Mouse (Mus musculus): ENCODE measurements around the gene Gm10974. TPM values are rescaled to one million over a fixed set of nuclear protein-coding genes. Genes with fewer than 3 reads are reported as not detected.

Gene Gm10974
- polyA plus RNA-seq, 1 experiment = not detected

- H3K9me3 ChIP-seq (replicated peaks; ENCODE audit: control insufficient read depth, insufficient read depth, low read length, poor library complexity, severe bottlenecking) = no peaks in the 10 kb centered on the region
- H3K9ac ChIP-seq (ENCODE audit: low read depth, poor library complexity, severe bottlenecking) = no peak overlapping the region
- H3K27ac ChIP-seq (ENCODE audit: insufficient read depth, low read length) = no peak overlapping the region
- no peaks in the 10 kb centered on the region for H3K36me3 ChIP-seq (ENCODE audit: control insufficient read depth, insufficient read depth, low read length, poor library complexity, severe bottlenecking)
- no peaks in the 10 kb centered on the region for H3K4me1 ChIP-seq (ENCODE audit: control insufficient read depth, insufficient read depth, low read length)
- no peak for TF ChIP-seq CTCF (IDR thresholded peaks at IDR 0.05; ENCODE audit: low read depth, low read length)
- no peak for TF ChIP-seq EP300 (IDR thresholded peaks at IDR 0.05; ENCODE audit: insufficient read depth, low read depth, low read length)
- no peak for TF ChIP-seq POLR2A (IDR thresholded peaks at IDR 0.05; ENCODE audit: insufficient read depth, low read length)
- H3K27me3 ChIP-seq (ENCODE audit: control insufficient read depth, insufficient read depth, low read length, poor library complexity, severe bottlenecking) = no peaks in the 10 kb centered on the region
- no peak overlapping the region for H3K4me3 ChIP-seq (ENCODE audit: low read depth, low read length)
Observed at GRCm38 (mm10) chr7:66351074-66351473, 14.6 kb upstream of the Gm10974 start.

- H3K27me3 ChIP-seq (ENCODE audit: control insufficient read depth, insufficient read depth, low read length, poor library complexity, severe bottlenecking) = no peaks in the 10 kb centered on the region
- TF ChIP-seq CTCF (IDR thresholded peaks at IDR 0.05; ENCODE audit: low read depth, low read length) = no peak
- no peak for TF ChIP-seq POLR2A (IDR thresholded peaks at IDR 0.05; ENCODE audit: insufficient read depth, low read length)
- TF ChIP-seq EP300 (IDR thresholded peaks at IDR 0.05; ENCODE audit: insufficient read depth, low read depth, low read length) = no peak
- H3K4me3 ChIP-seq (ENCODE audit: low read depth, low read length) = no peak overlapping the region
- H3K27ac ChIP-seq (ENCODE audit: insufficient read depth, low read length) = no peak overlapping the region
- H3K9me3 ChIP-seq (replicated peaks; ENCODE audit: control insufficient read depth, insufficient read depth, low read length, poor library complexity, severe bottlenecking) = no peaks in the 10 kb centered on the region
- H3K4me1 ChIP-seq (ENCODE audit: control insufficient read depth, insufficient read depth, low read length) = no peaks in the 10 kb centered on the region
- no peak overlapping the region for H3K9ac ChIP-seq (ENCODE audit: low read depth, poor library complexity, severe bottlenecking)
- no peaks in the 10 kb centered on the region for H3K36me3 ChIP-seq (ENCODE audit: control insufficient read depth, insufficient read depth, low read length, poor library complexity, severe bottlenecking)
Observed at GRCm38 (mm10) chr7:66354911-66355310, 10.8 kb upstream of the Gm10974 start.

GRCm38 (mm10) chr7:66355791-66356522, 9.7 kb upstream of the Gm10974 start:
- Histone ChIP-seq H3K27ac (ENCODE audit: insufficient read depth, low read length) (no peak overlapping the region), H3K9me3 (replicated peaks; ENCODE audit: control insufficient read depth, insufficient read depth, low read length, poor library complexity, severe bottlenecking) (no peaks in the 10 kb centered on the region), H3K27me3 (ENCODE audit: control insufficient read depth, insufficient read depth, low read length, poor library complexity, severe bottlenecking) (no peaks in the 10 kb centered on the region), H3K4me1 (ENCODE audit: control insufficient read depth, insufficient read depth, low read length) (no peaks in the 10 kb centered on the region), H3K4me3 (ENCODE audit: low read depth, low read length) (no peak overlapping the region), H3K36me3 (ENCODE audit: control insufficient read depth, insufficient read depth, low read length, poor library complexity, severe bottlenecking) (no peaks in the 10 kb centered on the region), H3K9ac (ENCODE audit: low read depth, poor library complexity, severe bottlenecking) (no peak overlapping the region)
- no peak for TF ChIP-seq EP300 (IDR thresholded peaks at IDR 0.05; ENCODE audit: insufficient read depth, low read depth, low read length)
- TF ChIP-seq CTCF (IDR thresholded peaks at IDR 0.05; ENCODE audit: low read depth, low read length) = no peak
- TF ChIP-seq POLR2A (IDR thresholded peaks at IDR 0.05; ENCODE audit: insufficient read depth, low read length) = no peak

DNA sequence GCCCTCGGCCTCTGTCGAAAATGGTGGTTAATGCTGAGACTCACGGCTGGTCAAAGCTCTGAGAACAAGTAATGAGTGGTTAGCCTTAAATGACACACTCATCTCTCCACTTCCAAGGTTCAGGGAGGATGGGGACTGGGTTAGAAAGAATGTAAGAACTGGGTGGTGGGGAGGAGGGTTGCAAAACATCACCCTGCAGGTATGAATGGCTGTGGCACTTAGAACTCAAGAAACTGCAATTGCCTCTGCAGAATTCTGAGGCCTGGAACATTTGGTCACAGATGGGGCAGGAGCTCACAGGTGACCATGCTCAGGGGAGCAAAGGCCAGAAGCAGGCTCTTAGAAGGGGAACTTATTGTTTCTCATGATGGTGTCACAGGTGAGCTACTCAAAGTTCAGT, 7.2 kb upstream of the Gm10974 start:
- H3K4me3 ChIP-seq (ENCODE audit: low read depth, low read length) = no peak overlapping the region
- TF ChIP-seq EP300 (IDR thresholded peaks at IDR 0.05; ENCODE audit: insufficient read depth, low read depth, low read length) = no peak
- no peak for TF ChIP-seq CTCF (IDR thresholded peaks at IDR 0.05; ENCODE audit: low read depth, low read length)
- TF ChIP-seq POLR2A (IDR thresholded peaks at IDR 0.05; ENCODE audit: insufficient read depth, low read length) = no peak
- no peak overlapping the region for H3K27ac ChIP-seq (ENCODE audit: insufficient read depth, low read length)
- no peaks in the 10 kb centered on the region for H3K27me3 ChIP-seq (ENCODE audit: control insufficient read depth, insufficient read depth, low read length, poor library complexity, severe bottlenecking)
- H3K36me3 ChIP-seq (ENCODE audit: control insufficient read depth, insufficient read depth, low read length, poor library complexity, severe bottlenecking) = no peaks in the 10 kb centered on the region
- H3K9me3 ChIP-seq (replicated peaks; ENCODE audit: control insufficient read depth, insufficient read depth, low read length, poor library complexity, severe bottlenecking) = no peaks in the 10 kb centered on the region
- no peaks in the 10 kb centered on the region for H3K4me1 ChIP-seq (ENCODE audit: control insufficient read depth, insufficient read depth, low read length)
- no peak overlapping the region for H3K9ac ChIP-seq (ENCODE audit: low read depth, poor library complexity, severe bottlenecking)

GRCm38 (mm10) chr7:66359044-66359443, 6.7 kb upstream of the Gm10974 start:
- Histone ChIP-seq H3K36me3 (ENCODE audit: control insufficient read depth, insufficient read depth, low read length, poor library complexity, severe bottlenecking) (no peaks in the 10 kb centered on the region), H3K27ac (ENCODE audit: insufficient read depth, low read length) (no peak overlapping the region), H3K4me3 (ENCODE audit: low read depth, low read length) (no peak overlapping the region), H3K4me1 (ENCODE audit: control insufficient read depth, insufficient read depth, low read length) (no peaks in the 10 kb centered on the region), H3K9ac (ENCODE audit: low read depth, poor library complexity, severe bottlenecking) (no peak overlapping the region), H3K27me3 (ENCODE audit: control insufficient read depth, insufficient read depth, low read length, poor library complexity, severe bottlenecking) (no peaks in the 10 kb centered on the region), H3K9me3 (replicated peaks; ENCODE audit: control insufficient read depth, insufficient read depth, low read length, poor library complexity, severe bottlenecking) (no peaks in the 10 kb centered on the region)
- TF ChIP-seq EP300 (IDR thresholded peaks at IDR 0.05; ENCODE audit: insufficient read depth, low read depth, low read length) (no peak), CTCF (IDR thresholded peaks at IDR 0.05; ENCODE audit: low read depth, low read length) (no peak), POLR2A (IDR thresholded peaks at IDR 0.05; ENCODE audit: insufficient read depth, low read length) (no peak)

- Histone ChIP-seq H3K27me3 (ENCODE audit: control insufficient read depth, insufficient read depth, low read length, poor library complexity, severe bottlenecking) (no peaks in the 10 kb centered on the region), H3K4me1 (ENCODE audit: control insufficient read depth, insufficient read depth, low read length) (no peaks in the 10 kb centered on the region), H3K36me3 (ENCODE audit: control insufficient read depth, insufficient read depth, low read length, poor library complexity, severe bottlenecking) (no peaks in the 10 kb centered on the region), H3K4me3 (ENCODE audit: low read depth, low read length) (no peak overlapping the region), H3K9ac (ENCODE audit: low read depth, poor library complexity, severe bottlenecking) (no peak overlapping the region), H3K9me3 (replicated peaks; ENCODE audit: control insufficient read depth, insufficient read depth, low read length, poor library complexity, severe bottlenecking) (no peaks in the 10 kb centered on the region), H3K27ac (ENCODE audit: insufficient read depth, low read length) (no peak overlapping the region)
- TF ChIP-seq CTCF (IDR thresholded peaks at IDR 0.05; ENCODE audit: low read depth, low read length) (no peak), EP300 (IDR thresholded peaks at IDR 0.05; ENCODE audit: insufficient read depth, low read depth, low read length) (no peak), POLR2A (IDR thresholded peaks at IDR 0.05; ENCODE audit: insufficient read depth, low read length) (no peak)
Observed at GRCm38 (mm10) chr7:66364491-66364890, 1.2 kb upstream of the Gm10974 start.
